Mouse (Mus musculus) cerebellum, adult (tissue): Measurements from ENCODE around the gene Ncoa7.

Experiments used
- ATAC-seq: cut with Nextera tagmentation; 2 replicates; pipeline ENCODE4 v1.9.2; 2017; ENCODE audit warnings: mild to moderate bottlenecking, moderate library complexity, mixed read lengths; ENCODE audit not compliant: insufficient number of reproducible peaks, low FRiP score, low TSS enrichment

Ncoa7 gene

GRCm38 (mm10) chr10:30802681-30803586 lies at the start of gene Ncoa7:
TSS of gene Ncoa7 (minus strand) at chr10:30803326.
- ATAC-seq: peak; percentile 84

- ATAC-seq: no peak
Measured at GRCm38 (mm10) chr10:30845101-30845825, 42.1 kb upstream of the Ncoa7 start.

DNA sequence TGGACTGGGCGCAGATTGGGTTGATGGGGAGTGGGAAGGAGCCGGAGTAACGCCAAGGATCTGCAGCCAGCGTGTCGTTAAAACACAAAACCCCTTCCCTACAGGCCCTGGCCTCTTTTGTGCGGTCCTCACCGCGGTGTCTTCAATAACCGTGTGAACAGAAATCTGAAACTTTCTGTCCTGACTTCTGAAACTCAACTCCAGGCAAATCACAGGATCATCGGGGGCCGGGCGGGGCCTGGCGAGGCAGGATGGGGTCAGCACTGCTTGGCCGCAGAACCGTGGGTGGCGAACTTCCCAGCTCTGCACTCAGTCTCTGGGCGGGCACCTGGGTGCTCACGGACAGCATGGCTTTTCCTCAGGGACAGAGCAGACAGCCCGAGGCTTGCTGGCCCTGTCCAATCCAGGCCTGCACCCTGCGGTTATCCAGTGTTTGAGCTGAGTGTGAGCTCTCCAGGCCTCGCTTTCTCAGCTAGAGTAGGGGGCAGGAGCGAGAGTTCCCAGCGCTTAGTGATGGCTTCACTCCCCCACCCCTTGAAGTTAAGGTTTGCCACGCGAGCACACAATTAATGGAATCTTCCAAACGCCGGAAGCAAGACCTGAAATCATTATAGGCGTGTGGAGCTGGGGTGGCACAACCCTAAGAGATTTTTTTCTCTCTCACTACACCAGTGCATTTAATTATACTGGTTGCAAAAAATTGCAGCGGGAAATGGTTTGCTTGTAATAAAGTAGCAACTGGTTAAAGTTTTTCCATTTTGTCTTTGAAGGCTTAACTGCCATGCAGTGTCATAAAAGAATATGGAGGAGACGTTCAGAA lies 41.3 kb upstream of the Ncoa7 start:
- ATAC-seq: no peak

DNA sequence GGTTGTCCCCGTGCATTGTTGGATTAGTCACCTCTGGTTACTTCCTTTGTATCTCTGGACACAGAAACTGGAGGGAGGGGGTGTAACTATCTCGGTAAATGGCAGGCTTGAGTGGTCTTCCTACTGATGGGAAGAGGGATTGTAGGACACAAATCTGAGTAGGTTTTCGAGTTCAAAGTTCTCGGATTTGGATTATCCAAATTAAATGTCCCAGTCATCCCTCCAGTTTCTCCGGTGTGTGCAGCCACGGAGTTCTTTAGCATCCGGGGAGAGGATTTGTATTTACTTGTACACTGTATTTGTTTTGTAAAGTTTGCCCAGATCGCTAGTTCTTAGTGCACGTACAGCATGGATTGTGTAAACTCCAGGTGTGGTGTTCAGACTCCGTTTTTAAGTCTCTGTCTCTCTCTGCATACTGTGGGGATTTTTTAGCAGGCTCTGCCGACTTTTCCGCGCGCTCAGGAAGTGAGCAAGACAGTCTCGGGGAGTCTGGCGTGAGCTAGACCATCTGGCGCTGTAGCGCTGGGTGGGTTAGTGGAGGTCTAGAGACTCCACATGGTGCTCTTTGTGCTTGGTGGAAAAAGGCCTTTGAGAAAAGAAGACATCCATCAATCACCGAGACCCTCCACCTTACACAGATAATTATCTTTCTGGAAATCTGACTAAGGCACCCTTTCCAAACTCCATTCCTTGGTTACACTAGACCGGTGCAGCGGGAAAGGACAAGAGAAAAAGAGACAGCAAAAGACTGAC lies 40.5 kb upstream of the Ncoa7 start:
- ATAC-seq: no peak; the same call in 1 of the 2 replicates

- peak; percentile 98 for ATAC-seq
Measured at GRCm38 (mm10) chr10:30842643-30843437, 39.7 kb upstream of the Ncoa7 start, which contains the start of gene Hey2. TSS of gene Hey2 (minus strand) at chr10:30842801.

GRCm38 (mm10) chr10:30842228-30842627 lies 39.1 kb upstream of the Ncoa7 start:
- ATAC-seq: peak; percentile 50

- no peak for ATAC-seq
Measured at GRCm38 (mm10) chr10:30840824-30841223, 37.7 kb upstream of the Ncoa7 start.

- no peak for ATAC-seq
Measured at GRCm38 (mm10) chr10:30838188-30838587, 35.1 kb upstream of the Ncoa7 start.

DNA sequence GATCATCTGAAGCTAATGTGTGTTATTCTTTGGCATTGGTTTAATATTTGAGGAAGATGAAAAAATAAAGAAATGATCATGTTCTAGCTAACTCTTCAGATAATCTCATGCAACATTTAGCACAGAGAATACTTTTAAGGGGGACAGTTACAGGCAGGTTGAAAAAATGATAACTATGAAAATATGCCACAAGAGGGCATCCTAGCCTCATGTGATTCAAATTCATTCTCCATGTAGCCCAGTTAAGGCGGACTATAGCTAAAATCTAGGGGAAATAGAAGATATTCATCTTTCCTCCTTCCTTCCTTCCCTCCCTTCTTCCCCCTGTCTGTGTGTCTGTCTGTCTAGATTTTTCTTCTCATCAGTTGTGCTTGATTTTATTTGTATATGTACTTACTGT lies 21.9 kb upstream of the Ncoa7 start:
- ATAC-seq: 0 out of 2 replicates have a peak, but pooled peaks have one; percentile 26

GRCm38 (mm10) chr10:30810967-30811293 lies 7.8 kb upstream of the Ncoa7 start:
- ATAC-seq: peak; percentile 98

GRCm38 (mm10) chr10:30810247-30810966 lies 7.3 kb upstream of the Ncoa7 start:
- ATAC-seq: peak; percentile 64

DNA sequence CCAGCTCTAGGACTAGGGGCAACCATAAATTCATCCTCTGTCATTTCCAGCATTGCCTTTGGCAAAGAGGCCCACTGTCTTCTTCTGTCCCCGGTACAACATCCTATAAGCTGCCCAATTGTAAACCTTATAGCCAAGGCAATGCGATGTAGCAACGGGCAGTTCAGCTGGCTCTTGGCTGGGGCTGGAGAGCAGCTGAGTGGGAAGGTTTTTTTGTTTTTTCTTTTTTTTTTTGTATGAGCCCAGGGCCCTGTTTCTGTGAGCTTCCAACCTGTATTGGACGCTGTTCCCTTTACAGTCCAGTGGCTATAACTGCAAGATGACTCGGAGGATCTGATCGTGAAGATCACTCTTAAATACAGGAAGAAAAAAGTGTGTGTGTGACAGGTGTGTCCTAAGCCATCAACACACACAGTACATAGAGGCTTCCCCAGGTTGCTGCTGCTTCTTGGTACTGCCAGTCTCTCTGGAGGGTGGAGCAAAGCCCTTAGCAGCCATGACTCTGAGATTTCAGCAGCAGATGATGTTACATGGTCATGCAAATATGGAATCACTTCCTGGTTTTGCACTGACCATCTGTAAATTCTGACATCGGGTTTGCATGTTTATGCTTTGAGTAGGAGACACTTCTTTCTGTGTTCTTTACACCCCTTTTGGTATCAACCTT lies 594 bp upstream of the Ncoa7 start:
- peak; percentile 37 for ATAC-seq

DNA sequence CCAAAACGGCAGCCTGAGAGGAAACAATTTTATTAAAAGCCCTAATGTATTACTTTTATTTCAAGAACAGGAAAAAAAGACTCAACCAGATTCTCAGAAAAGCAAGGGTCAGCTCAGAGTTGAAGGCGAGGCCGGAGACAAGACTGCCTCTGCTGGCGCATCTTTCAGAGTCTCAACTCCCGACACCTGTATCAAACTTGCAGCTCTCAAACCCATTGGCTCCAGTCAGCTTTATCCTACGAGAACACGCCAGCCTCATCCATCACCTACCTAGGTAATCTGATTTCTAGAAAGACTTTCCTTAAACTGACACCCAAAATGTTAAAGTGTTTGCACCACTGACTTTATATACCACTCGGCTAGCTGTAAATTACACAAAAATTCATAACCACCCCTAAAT lies 1.1 kb downstream of the Ncoa7 start:
- ATAC-seq: no peak

DNA sequence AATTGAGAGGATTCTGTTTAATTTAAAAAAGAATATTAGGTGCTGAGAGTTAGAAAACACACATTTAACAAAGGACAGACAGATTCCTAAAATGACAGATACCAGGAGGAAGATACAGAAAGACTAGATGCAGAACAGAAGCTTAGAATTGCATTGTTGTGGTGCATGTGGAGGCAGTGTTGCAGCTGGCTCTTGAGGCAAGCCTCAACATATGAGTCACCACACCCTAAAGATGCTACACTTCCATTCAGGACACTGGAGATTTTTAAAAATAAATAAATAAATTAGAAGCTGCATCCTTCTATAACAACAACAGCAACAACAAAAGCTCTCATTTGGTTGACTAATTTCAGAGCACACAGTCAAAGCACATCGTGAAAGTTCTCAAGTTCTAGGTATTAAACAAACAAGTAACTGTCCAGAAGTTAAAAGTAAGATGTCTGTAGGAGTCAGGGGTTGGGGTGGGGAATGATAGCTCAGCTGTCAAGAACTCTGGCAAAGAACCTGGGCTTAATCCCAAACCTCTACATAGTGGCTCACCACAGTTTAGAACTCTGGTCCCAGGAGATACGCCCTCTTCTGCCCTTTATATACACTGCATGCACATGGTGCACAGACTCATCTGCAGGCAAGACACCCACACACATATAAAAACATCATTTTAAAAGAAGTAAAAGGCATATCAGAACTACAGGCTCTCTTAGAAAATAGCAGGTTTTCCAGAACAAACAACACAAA lies 3.2 kb downstream of the Ncoa7 start:
- no peak for ATAC-seq

GRCm38 (mm10) chr10:30796469-30797261 lies 6.5 kb downstream of the Ncoa7 start:
- no peak for ATAC-seq

DNA sequence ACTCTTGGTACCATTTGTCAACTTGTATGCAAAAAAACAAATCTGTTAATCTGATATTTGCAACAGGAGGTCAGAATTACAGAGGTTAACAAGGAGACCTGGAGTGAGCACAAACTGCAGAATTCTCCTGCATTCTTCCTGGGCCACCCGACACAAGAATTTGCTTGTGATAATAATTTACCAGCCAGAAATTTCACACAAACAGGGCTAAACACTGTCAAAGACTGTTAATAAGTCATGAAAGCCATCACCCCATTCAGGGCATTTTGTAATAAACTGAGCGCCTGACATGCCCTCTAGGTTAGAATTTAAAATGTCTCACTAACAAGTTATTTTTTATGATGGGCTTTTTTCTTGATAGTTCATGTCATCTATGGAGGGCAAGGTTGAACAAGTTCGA lies 12.1 kb downstream of the Ncoa7 start:
- no peak for ATAC-seq

- ATAC-seq: no peak
Measured at GRCm38 (mm10) chr10:30789521-30789920, 13.6 kb downstream of the Ncoa7 start.
